Mouse (Mus musculus): ENCODE measurements around the gene Fkbp10. TPM values are rescaled to one million over a fixed set of nuclear protein-coding genes. Genes with fewer than 3 reads are reported as not detected.

The Fkbp10 gene
- polyA plus RNA-seq, 1 experiment from 2014 or later = 119 TPM

DNA sequence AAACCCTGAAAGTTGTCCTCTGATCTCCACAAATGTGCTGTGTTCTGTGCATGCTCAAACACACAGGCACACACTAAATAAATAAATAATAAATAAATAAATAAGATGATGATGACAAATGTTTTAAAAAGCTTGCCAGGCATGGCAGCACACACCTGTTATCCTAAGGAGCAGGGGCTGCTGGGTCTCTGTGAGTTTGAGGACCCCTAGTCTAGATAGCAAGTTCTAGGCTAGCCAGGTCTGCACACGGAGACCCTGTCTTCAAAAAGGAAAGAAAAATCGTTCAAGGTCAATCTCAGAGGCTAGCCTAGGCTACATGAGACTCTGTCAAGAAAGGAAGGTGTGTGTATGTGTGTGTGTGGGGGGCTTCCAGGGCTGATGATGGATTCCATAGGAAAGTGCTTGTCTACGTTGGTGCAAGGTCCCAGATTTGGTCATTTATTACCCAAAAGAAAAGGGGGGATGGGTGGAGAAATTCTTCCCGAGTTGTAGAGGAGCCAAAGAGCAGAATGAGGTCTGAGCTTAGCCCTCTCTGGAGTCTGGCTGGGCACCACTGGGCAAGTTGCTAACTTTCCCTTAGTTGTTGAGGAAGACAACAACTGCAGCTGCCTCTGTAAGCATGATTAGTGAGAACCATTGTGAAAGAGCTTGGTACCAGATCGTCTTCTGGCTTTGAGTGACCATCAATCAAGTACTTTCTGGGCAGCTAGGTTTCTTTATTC lies 21.0 kb upstream of the Fkbp10 start:
- Histone ChIP-seq H3K4me2 (peak overlapping the region; percentile 92), H3K4me1 (peaks cover 83% of the 10 kb centered on the region), H3K27ac (replicated peaks) (peak overlapping the region; percentile 91), H3K27me3 (replicated peaks) (no peaks in the 10 kb centered on the region), H3K4me3 (peak overlapping the region; percentile 88), H3K9ac (peak overlapping the region; percentile 96), H3K36me3 (peaks cover 11% of the 10 kb centered on the region), H3K9me3 (no peaks in the 10 kb centered on the region)
- no peak for ATAC-seq (ENCODE audit: extremely low read depth, insufficient number of reproducible peaks, low FRiP score, low TSS enrichment)
- WGBS = 56% methylated on average over 5 of the region's 5 CpGs

DNA sequence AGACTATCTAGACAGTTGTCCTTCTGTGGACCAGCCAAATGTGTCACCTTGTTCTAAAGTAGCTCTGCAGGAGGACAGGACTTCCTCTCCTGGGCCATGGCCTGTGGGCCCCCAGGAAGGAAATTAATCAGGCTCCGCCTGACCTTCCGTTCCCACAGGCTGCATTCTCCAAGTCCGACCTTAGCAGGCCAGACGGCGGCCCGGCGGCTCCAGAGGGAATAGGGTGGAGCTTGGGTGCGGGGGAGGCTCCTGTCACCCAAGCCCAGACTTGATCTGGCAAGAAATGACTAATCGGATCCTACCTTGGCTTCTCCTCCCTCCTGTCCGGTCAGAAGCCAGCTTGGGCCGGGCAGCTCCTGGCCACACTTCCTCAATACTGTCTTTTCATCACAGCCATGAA lies 20.3 kb upstream of the Fkbp10 start:
- Histone ChIP-seq H3K27me3 (replicated peaks) (no peaks in the 10 kb centered on the region), H3K4me2 (peak overlapping the region; percentile 92), H3K9me3 (no peaks in the 10 kb centered on the region), H3K27ac (replicated peaks) (peak overlapping the region; percentile 91), H3K4me3 (peak overlapping the region; percentile 88), H3K4me1 (peaks cover 83% of the 10 kb centered on the region), H3K36me3 (peaks cover 11% of the 10 kb centered on the region), H3K9ac (peak overlapping the region; percentile 96)
- 11% methylated on average over 11 of the region's 11 CpGs for WGBS
- ATAC-seq (ENCODE audit: extremely low read depth, insufficient number of reproducible peaks, low FRiP score, low TSS enrichment) = no peak

DNA sequence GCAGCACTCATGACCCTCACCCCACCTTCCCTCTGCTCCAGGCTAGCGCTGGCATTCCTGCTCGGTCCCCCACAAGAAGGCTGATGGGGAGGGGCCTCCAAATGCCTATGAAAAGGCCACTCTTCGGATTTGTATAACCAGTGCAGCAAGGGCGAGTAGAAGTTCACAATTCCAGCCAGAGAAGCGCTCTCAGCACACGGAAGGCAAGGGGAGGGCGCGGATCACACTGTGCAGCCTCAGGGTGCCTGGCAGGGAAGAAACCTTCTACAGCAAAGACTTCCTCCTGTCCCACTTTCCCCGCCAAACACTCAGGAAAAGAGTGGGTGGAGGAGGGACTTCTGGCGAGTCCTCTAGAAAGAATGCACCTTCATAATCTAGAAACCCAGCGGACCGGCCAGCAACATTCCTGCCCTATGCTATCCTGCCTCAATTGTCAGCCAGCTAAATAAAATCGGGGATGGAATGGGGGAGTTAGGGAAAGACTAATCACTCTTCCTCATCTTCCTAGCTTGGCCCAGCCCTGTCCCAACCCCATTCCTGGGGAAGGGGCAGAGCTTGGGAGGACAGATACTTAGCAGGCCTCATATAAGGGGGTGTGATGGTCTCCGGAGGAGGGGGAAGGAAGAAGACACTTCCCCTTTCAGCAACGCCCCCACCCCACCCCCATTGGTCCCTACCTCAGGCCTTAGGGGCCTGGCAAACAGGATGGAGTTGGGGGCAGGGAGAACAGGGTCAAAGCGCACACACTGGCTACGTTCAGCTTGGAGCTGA lies 19.5 kb upstream of the Fkbp10 start:
- Histone ChIP-seq H3K27ac (replicated peaks) (peak overlapping the region; percentile 91), H3K27me3 (replicated peaks) (no peaks in the 10 kb centered on the region), H3K4me2 (peak overlapping the region; percentile 92), H3K4me3 (peak overlapping the region; percentile 88), H3K36me3 (peaks cover 11% of the 10 kb centered on the region), H3K9ac (peak overlapping the region; percentile 96), H3K4me1 (peaks cover 83% of the 10 kb centered on the region), H3K9me3 (no peaks in the 10 kb centered on the region)
- ATAC-seq (ENCODE audit: extremely low read depth, insufficient number of reproducible peaks, low FRiP score, low TSS enrichment) = no peak
- WGBS = 11% methylated on average over 17 of the region's 17 CpGs

DNA sequence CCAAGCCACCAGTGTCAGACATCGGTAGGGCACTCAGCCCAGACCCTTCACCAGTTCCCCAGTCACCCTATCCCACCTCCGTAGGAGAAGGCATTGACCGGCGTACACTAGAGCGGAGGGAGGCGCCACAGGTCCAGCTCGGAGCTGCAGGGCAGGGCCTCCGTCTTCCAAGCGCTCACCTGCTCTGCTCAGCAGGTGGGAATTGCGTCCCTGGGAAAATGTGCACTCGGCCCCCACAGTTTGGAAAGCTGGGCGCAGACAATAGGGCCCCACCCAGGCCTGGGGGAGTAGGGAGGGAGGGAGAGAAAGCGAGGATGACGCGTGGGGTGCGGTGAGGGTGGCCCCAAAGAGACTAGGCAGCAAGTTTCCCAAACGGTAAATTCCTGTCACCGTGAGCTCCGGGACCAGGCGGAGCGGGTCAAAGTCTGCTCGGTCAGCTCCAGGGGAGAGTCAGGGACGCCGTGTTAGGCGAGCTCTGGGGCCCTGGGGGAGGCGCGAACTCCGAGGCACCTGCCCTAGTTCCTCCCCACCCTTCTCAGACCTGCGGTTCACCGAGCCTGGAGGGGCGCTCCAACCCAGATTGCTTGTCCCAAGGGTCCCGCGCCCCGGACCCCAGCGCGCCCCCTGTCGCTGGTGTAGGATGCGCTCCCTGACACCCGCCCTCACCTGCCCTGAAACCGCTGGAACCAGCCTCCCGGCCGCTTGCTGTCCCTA lies 18.5 kb upstream of the Fkbp10 start:
- peak overlapping the region; percentile 92 for H3K4me2 ChIP-seq
- H3K27ac ChIP-seq (replicated peaks) = peak overlapping the region; percentile 91
- H3K9ac ChIP-seq = peak overlapping the region; percentile 96
- ATAC-seq (ENCODE audit: extremely low read depth, insufficient number of reproducible peaks, low FRiP score, low TSS enrichment) = no peak; the same call in none of the 2 replicates
- H3K4me1 ChIP-seq = peaks cover 83% of the 10 kb centered on the region
- H3K36me3 ChIP-seq = peaks cover 11% of the 10 kb centered on the region; the same call in 1 of the 2 replicates
- H3K9me3 ChIP-seq = no peaks in the 10 kb centered on the region
- no peaks in the 10 kb centered on the region for H3K27me3 ChIP-seq (replicated peaks)
- 2% methylated on average over 42 of the region's 42 CpGs for WGBS
- H3K4me3 ChIP-seq = peak overlapping the region; percentile 88

DNA sequence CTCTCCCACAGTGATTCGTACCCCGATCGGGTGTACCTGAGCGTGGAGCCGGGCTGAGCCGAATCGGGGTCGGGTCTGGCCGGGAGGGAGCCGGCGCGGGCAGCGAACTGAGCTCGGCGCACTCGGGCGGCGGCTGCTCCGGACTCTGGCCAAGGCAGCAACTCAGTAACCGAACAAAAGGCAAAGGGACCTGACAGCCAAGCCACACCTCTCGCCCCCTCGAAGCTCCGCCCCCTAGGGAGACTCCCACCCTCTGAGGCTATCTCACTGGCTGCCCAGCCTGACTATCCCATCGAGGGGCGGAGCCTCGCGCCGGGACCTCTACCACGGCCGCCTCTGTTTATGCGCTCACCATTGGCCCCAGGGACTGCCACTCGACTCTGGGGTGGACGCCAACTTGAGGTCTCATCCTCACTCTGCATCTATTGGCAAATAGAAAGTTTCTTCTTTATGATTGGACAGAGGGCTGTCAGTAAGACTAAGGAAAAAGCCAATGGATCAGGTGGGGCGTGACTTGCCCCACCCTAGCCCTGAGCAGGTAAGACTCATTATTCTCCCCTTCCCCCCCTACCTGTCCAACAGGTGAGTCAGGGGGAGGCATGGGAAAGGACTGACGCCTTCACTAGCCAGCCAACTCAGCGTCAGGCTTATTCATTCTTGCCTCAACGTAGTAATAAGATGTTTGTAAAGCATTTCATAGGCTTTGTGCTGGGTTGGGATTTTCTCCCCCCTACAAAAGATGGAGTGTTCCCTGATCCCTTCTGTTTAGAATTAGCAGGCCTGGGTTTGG lies 17.7 kb upstream of the Fkbp10 start, which contains the start of gene Jup:
TSS of gene Jup (minus strand) at position 164 of the 790 bp plus-strand sequence.
- peak within 1 kb of the TSS; percentile 92 for H3K4me2 ChIP-seq
- under 1% methylated on average over 37 of the region's 37 CpGs for WGBS
- peak; percentile 97 for ATAC-seq (ENCODE audit: extremely low read depth, insufficient number of reproducible peaks, low FRiP score, low TSS enrichment)
- peak within 1 kb of the TSS; percentile 96 for H3K9ac ChIP-seq
- H3K27me3 ChIP-seq (replicated peaks) = no peaks in the 10 kb centered on the region
- no peaks in the 10 kb centered on the region for H3K9me3 ChIP-seq
- peaks cover 6% of the 10 kb centered on the region; the same call in 1 of the 2 replicates for H3K36me3 ChIP-seq
- H3K27ac ChIP-seq (replicated peaks) = peak within 1 kb of the TSS; percentile 91
- peaks cover 83% of the 10 kb centered on the region for H3K4me1 ChIP-seq
- peak within 1 kb of the TSS; percentile 88 for H3K4me3 ChIP-seq

DNA sequence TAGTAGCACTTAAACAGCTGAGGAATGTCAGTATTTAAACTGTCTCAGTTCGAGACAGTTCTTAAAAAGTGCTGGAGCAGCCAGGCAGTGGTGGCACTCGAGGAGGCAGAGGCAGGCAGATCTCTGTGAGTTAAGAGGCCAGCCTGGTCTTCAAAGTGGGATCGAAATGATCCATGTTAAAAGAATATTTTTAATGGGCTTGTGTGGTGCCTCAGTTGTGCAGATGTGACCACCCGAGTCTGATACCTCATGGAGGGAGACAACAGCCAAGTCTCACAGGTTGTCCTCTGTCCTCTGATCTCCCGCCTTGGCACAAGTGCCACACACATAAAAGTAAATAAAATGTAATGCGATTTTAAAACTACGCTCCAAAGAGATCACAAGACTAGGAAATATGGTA lies 17.0 kb upstream of the Fkbp10 start:
- no peak overlapping the region; the same call in 1 of the 2 replicates for H3K27ac ChIP-seq (replicated peaks)
- peaks cover 83% of the 10 kb centered on the region for H3K4me1 ChIP-seq
- H3K36me3 ChIP-seq = no peaks in the 10 kb centered on the region
- no peak overlapping the region for H3K4me3 ChIP-seq
- 88% methylated on average over 7 of the region's 7 CpGs for WGBS
- ATAC-seq (ENCODE audit: extremely low read depth, insufficient number of reproducible peaks, low FRiP score, low TSS enrichment) = no peak
- no peaks in the 10 kb centered on the region for H3K9me3 ChIP-seq
- H3K27me3 ChIP-seq (replicated peaks) = no peaks in the 10 kb centered on the region
- H3K9ac ChIP-seq = no peak overlapping the region
- H3K4me2 ChIP-seq = no peak overlapping the region

DNA sequence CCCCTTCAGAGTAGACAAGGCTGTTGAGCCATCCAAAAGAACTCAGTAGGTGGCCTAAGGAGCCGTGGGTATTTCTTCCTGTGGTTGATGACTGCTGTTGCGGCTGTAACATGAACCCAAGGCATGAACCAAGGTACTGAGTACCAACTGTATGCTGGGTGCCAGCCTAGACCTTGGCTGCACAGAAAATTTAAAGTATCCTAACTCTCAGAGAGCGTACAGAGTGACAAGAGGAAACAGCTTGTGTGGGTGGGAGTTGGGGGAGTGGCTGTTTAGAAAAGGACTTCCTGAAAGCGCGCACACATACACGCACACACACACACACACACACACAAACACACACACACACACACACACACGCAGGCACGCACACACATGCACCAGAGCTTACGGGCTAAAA lies 16.2 kb upstream of the Fkbp10 start:
- Histone ChIP-seq H3K36me3 (no peaks in the 10 kb centered on the region), H3K27ac (replicated peaks) (0 out of 2 replicates have a peak overlapping the region, but pooled peaks have one; percentile 26), H3K4me3 (no peak overlapping the region), H3K9me3 (no peaks in the 10 kb centered on the region), H3K9ac (no peak overlapping the region), H3K4me2 (no peak overlapping the region), H3K27me3 (replicated peaks) (no peaks in the 10 kb centered on the region), H3K4me1 (peaks cover 83% of the 10 kb centered on the region)
- ATAC-seq (ENCODE audit: extremely low read depth, insufficient number of reproducible peaks, low FRiP score, low TSS enrichment) = no peak
- 66% methylated on average over 9 of the region's 9 CpGs for WGBS

DNA sequence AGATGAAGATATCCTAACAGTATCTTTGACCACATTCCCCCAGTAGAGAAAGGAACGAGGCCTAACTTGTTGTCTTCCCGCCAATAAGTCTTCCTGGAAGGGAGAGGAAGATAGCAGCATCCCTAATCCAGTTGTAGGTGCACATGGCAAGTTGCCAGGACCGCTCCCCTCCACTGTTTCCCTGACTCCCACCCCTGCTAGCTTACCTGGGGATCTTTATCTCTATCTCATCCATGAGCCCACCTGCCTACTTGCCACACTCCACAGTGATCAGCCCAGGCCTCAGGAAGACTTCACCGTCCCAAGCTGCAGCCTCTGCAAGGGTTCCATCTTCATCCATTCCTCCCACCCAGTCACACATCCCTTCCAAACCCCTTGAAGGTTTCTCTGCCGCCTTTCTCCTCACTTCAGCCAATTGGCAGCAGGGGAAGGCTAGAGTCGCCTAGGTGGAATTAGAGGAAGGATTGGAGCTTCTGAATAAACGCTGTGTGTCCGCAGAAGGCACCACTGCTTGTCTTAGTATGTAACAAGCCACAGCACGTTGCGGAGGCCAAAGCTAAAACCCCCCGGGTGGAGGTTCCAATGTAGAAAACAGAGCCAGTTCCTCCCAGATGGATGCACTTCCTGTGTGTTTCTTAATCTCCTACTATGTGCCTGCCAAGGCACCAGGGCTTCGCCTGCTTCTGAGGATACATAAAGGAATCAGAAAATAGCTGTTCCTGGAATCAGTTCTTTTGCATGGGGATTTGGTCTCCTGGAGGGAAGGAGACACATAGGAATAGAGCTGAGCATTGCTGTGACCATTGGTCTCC lies 15.6 kb upstream of the Fkbp10 start:
- Histone ChIP-seq H3K9ac (no peak overlapping the region), H3K4me3 (no peak overlapping the region), H3K27ac (replicated peaks) (peak overlapping the region; percentile 97), H3K36me3 (no peaks in the 10 kb centered on the region), H3K4me1 (peaks cover 83% of the 10 kb centered on the region), H3K9me3 (no peaks in the 10 kb centered on the region), H3K4me2 (no peak overlapping the region), H3K27me3 (replicated peaks) (no peaks in the 10 kb centered on the region)
- 73% methylated on average over 12 of the region's 12 CpGs for WGBS
- ATAC-seq (ENCODE audit: extremely low read depth, insufficient number of reproducible peaks, low FRiP score, low TSS enrichment) = no peak

DNA sequence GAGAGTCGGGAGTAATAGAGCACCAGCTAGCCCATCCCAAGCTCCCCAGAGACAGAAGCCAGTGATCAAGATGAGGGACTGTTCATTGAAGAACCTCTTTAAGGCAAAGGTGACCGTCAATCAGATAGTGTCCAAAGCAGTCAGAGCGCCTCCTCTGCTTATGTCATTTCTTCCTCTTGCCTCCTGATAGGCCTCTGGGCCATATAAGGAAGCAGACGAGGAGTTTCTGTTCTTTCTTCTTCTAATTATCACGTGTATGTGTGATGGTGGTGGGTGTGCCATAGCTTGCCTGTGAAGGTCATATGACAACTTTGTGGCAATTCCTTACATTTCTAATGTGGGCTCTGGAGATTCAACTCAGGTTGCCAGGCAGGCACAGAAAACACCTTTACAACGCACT lies 14.7 kb upstream of the Fkbp10 start:
- no peak for ATAC-seq (ENCODE audit: extremely low read depth, insufficient number of reproducible peaks, low FRiP score, low TSS enrichment)
- Histone ChIP-seq H3K9me3 (no peaks in the 10 kb centered on the region), H3K4me2 (no peak overlapping the region), H3K4me3 (no peak overlapping the region), H3K27ac (replicated peaks) (peak overlapping the region; percentile 97), H3K36me3 (no peaks in the 10 kb centered on the region), H3K27me3 (replicated peaks) (no peaks in the 10 kb centered on the region), H3K9ac (no peak overlapping the region), H3K4me1 (peaks cover 74% of the 10 kb centered on the region)
- WGBS = 44% methylated on average over 6 of the region's 6 CpGs

DNA sequence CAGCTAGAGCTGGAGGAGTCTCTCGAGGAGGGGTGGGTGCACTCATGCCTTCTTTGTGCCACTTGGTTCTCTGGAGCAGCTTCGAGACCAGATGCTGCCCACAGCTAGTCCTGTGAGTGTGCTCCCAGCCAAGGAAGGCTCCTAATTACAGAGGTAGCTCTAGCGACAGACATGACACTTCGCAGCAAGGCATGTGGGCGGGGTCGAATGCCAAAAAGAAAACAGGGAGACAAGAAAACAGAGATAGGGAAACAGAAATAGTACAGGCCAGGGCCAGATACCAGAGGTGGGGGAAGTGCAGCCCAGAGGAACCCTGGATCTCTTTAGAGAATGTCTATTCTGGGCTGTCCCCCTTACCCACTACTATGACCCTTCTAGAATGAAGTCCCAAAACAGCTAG lies 13.3 kb upstream of the Fkbp10 start:
- peaks cover 4% of the 10 kb centered on the region; the same call in 1 of the 2 replicates for H3K36me3 ChIP-seq
- WGBS = 4% methylated on average over 6 of the region's 6 CpGs
- H3K4me1 ChIP-seq = peaks cover 72% of the 10 kb centered on the region
- no peaks in the 10 kb centered on the region for H3K27me3 ChIP-seq (replicated peaks)
- ATAC-seq (ENCODE audit: extremely low read depth, insufficient number of reproducible peaks, low FRiP score, low TSS enrichment) = no peak
- no peaks in the 10 kb centered on the region for H3K9me3 ChIP-seq
- peak overlapping the region; percentile 75 for H3K9ac ChIP-seq
- 0 out of 2 replicates have a peak overlapping the region, but pooled peaks have one; percentile 5 for H3K4me3 ChIP-seq
- peak overlapping the region; percentile 57 for H3K4me2 ChIP-seq
- H3K27ac ChIP-seq (replicated peaks) = peak overlapping the region; percentile 97
